Mouse (Mus musculus): ENCODE measurements at regions not wholly inside any gene's neighbourhood (a gene's known extent, or its start where the extent isn't known, plus 50 kb on each side); places are given as distances from the start of the nearest gene placed in this dataset.

DNA sequence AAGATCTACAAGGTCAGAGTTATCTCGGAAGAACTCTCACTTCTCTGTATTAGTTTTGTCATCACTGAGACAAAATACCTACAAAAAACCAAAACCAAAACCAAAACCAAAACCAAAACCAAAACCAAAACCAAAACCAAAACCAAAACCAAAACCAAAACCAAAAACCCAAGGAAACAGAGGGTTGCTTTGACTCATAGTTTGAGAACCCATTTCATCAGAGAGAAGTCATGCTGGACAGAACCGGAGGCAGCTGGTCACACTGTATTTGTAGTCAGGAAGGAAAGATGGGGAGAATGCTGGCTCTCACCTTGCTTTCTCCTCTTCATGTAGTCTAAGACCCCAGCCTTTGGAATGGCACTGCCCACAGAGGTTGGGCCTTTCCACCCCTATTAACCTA is 57.3 kb upstream of the Cnr1 start:
- no peak for TF ChIP-seq CTCF (IDR thresholded peaks at IDR 0.05; ENCODE audit: extremely low read depth, insufficient read depth, low read length)
- no peak for TF ChIP-seq POLR2A (IDR thresholded peaks at IDR 0.05; ENCODE audit: extremely low read depth, insufficient read depth, low read length)

All from cortical plate, adult 2 months (tissue).